Mouse (Mus musculus) layer of hippocampus, adult 11-12 months (tissue): Measurements from ENCODE around the gene Senp8.
"Not testable (repeated sequence)": the region's sequence is repeated elsewhere in the genome, so short reads cannot be mapped to it uniquely, and the experiment has no call there.

Experiments
- DNase-seq: peaks from one replicate; pipeline ENCODE4 v3.0.0; 2022; ENCODE audit warnings: low spot score

Gene Senp8

GRCm38 (mm10) chr9:59750267-59751065 lies at the start of gene Senp8, which contains the start of gene Myo9a:
Senp8 (minus strand) TSS chr9:59750710.
Myo9a (plus strand) TSS chr9:59750896.
- peak; percentile 99 for DNase-seq

- DNase-seq, result not testable (repeated sequence)
Observed at GRCm38 (mm10) chr9:59766966-59767461, 16.5 kb upstream of the Senp8 start.

GRCm38 (mm10) chr9:59760515-59760914 lies 10.0 kb upstream of the Senp8 start:
- no peak for DNase-seq

- DNase-seq, result not testable (repeated sequence)
Observed at GRCm38 (mm10) chr9:59757016-59757415, 6.5 kb upstream of the Senp8 start.

GRCm38 (mm10) chr9:59755199-59755598 lies 4.7 kb upstream of the Senp8 start:
- DNase-seq, result no peak

- DNase-seq, result no peak
Observed at GRCm38 (mm10) chr9:59751966-59752365, 1.5 kb upstream of the Senp8 start.

DNA sequence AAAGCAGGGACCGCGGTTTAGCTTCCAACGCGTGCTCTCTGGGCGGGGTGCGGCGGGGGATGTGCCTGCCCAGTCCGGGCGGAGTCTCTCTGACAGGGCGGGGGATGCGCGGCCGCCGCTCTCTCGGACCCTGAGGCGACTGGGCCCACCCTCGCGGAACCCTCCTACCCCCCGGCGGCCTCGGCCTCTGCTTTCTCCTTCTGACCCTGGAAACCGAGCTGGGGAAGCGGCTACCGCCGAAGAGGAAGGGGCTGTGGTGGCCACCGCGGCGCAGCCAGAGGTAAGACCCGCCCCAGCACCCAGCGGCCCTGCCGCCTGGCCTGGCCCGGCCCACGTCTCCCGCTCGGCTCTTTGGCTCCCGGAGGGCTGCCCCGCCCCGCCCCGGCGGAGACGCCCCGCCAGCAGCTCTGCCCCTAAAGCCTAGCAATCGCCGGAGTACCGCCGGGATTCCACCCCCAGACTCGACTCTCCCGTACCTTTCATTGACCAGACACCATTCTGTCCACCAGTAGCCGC lies 614 bp upstream of the Senp8 start:
- peak; percentile 76 for DNase-seq

- no peak for DNase-seq
Observed at GRCm38 (mm10) chr9:59749581-59750265, 787 bp downstream of the Senp8 start.

GRCm38 (mm10) chr9:59748969-59749368 lies 1.5 kb downstream of the Senp8 start:
- DNase-seq, result peak; percentile 33

DNA sequence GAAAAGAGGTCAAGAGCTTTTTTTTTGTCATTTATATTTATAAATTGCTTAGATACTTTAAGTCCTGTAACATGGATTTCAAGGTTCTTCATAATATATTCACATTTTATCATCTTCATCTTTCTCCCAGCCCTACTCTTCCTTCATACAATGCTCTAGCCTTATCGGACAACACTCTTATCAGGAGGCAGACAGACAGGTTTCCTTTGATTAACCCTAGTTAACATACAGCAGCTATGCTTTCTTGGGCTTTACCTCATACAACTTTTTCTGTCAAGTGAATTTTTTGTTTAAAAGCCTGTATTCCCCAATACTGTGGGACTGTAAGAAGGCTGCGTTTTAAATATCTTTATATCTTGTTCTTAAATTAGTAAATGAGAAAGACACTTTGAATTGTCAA lies 2.1 kb downstream of the Senp8 start:
- DNase-seq, result no peak

DNA sequence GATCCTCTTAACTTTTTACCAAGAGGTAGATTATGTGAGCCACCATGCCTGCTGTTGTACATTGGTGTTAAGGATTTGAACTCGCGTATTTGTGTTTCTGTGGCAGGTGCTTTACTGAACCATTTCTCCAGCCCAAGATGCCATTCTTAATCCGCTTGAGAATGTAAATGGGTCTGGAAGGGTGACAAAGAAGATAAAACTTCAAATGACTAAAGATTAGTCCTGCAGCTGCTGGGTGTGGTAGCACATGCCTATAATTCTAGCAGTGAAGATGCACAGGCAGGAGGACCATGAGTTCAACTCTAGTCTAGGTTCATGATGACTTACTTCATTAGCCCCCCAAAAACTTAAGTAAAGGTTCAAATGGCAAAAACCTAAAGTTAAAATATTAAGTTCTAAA lies 6.6 kb downstream of the Senp8 start:
- no peak for DNase-seq

- DNase-seq, result no peak
Observed at GRCm38 (mm10) chr9:59740593-59740992, 9.9 kb downstream of the Senp8 start.

GRCm38 (mm10) chr9:59735394-59735793 lies 15.1 kb downstream of the Senp8 start:
- DNase-seq, result no peak

DNA sequence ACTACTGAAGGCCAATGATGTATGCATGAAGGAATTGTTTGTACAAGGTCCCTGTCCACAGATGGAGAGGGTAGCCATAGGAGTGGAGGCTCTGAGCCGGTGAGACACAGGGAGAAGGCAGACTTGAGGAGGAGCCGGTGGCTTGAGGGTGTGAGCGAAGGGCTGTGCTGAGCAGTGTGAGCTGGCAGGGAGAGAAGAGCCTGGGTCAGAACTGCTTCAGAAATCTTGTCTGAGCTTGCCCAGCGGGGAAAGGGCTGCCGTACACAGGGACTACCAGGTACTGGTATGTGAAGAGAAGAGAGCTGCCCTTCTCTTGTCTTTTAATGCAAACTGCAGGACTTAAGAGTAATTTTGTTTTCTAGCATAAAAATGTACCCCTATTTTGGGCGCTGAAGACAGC lies 17.4 kb downstream of the Senp8 start:
- DNase-seq, result no peak

DNA sequence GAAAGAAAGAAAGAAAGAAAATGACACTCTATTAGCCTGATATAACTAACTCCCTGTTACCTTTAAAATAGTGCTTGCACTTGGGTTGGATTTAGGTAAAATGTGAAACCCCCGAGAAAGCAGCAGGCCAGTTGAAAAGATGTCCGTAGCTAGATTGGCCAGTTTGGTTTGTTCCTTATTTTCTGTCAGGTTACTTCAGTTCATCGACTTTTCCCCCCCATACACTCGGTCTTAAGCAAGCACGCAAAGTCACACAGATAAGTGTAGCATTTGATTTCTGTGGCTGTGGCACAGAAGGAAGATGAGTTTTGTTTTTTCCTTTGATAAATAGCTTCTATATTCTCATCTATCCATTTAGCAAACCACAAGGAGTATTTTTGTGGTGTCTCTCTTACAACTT lies 19.4 kb downstream of the Senp8 start:
- no peak for DNase-seq

- DNase-seq, result no peak
Observed at GRCm38 (mm10) chr9:59727569-59728286, 22.8 kb downstream of the Senp8 start.

- DNase-seq, result no peak
Observed at GRCm38 (mm10) chr9:59725515-59725914, 25.0 kb downstream of the Senp8 start.

DNA sequence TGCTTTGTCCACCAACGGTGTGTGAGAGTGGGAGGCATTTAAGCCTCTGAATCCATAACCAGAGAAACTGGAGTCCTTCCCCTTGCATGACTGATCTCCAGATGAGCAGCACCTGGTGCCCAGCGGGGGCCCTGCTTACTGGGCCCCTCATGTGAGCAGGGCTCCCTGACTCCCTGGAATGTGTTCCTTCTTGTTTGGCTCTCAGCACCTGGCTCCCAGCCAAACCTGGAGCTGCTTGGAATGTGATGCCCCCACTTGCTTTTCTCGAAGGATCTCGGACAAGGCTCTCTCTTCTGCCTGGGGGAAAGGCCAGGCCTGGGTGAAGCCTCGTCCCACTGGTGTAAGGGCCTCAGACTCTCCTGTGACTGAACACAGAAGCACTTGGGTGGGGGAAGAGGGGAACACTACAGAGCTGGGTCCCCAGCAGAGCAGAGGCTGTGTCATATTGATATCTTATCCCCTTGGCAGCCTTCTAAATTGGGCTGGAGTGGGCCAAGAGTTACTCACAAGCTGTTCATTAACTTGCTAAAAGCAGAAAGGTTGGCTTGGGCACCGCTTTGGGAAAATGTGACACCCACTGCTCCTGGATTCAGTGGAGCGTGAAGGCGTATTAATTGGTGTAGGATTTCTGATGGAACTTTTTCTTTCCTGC lies 26.6 kb downstream of the Senp8 start:
- DNase-seq, result peak; percentile 58

DNA sequence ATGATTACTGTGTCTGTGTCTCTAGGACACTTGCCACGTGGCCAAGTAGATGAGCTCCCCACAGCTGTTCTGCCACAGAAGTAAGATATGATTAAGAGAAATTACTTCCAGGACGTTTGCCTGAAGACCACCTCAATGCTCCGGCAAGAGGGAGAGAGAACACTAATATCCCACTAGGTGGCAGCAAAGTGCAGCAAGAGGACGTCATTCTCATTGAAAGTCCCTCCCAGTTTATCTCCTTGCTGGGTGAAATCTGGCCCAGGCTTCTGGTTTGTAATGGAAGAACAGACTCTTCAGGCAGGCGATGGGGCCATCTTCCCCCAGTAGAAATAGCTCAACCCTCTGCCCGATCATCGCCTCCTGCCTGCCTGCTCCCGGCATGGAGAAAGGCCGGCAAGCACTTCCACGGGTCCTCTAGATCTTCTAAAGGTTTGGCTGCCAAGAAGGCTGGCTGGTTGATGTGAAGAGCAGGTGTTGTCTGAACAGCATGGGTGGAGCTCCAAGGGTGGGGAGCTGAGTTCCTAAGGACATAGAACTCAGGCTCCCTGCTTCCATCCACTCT lies 27.3 kb downstream of the Senp8 start:
- DNase-seq, result peak; percentile 77

DNA sequence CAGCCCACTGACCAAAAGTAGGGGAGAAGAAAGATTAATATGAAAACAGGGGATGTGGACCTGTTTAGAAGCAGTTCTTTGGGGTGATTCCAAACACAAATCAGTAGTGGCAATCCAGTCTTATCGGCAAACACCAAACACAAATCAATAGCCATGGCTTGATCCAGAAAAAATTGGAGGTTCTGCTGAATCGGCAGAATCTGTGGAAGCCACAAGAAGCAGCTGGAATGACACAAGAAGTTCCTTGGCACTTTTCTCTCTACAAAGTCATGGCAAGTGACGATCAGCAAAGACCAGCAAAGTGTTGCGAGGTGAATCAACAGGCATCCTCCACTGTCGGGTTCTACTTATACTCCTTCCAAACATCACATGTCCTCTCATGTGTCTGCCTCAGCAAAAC lies 29.4 kb downstream of the Senp8 start:
- no peak for DNase-seq

- DNase-seq, result no peak
Observed at GRCm38 (mm10) chr9:59718237-59718636, 32.3 kb downstream of the Senp8 start.
